Comparison of ENCODE assay signal across 8 mouse cellular contexts in genomic region chr13:93144336-93145167, GRCm38 (mm10). TPM values are rescaled to one million over a fixed set of nuclear protein-coding genes. Genes with fewer than 3 reads are reported as not detected.
DNase-seq lines count a peak whose midpoint lies in the region; ATAC-seq and TF ChIP-seq lines count a peak whose summit lies in the region.

Cmya5 (minus strand) TSS chr13:93144724.

- WGBS in forebrain, embryonic 16.5 days: under 1% methylated on average over 40 of the region's 45 CpGs
- 4% methylated on average over 45 of the region's 45 CpGs for WGBS in large intestine, adult 2 months
- WGBS in liver, embryonic 15.5 days (ENCODE audit: insufficient replicate concordance): 11% methylated on average over 45 of the region's 45 CpGs
- WGBS in neural tube, embryonic 11.5 days: 2% methylated on average over 45 of the region's 45 CpGs

- peaks cover 12% of the 10 kb centered on the region for H3K27me3 ChIP-seq in E14TG2a.4 (ENCODE audit: insufficient read depth, low read length)
- no peaks in the 10 kb centered on the region for H3K27me3 ChIP-seq in forebrain, embryonic 16.5 days (replicated peaks; ENCODE audit: control insufficient read depth, insufficient read depth, low read length)
- no peaks in the 10 kb centered on the region for H3K27me3 ChIP-seq in liver, embryonic 15.5 days
- H3K27me3 ChIP-seq in neural tube, embryonic 11.5 days (ENCODE audit: control insufficient read depth, insufficient read depth, low read length): no peaks in the 10 kb centered on the region
- H3K27me3 ChIP-seq in testis, adult 2 months (ENCODE audit: control insufficient read depth, insufficient read depth, low read length): no peaks in the 10 kb centered on the region

- no peak within 1 kb of the TSS for H3K27ac ChIP-seq in forebrain, embryonic 16.5 days (ENCODE audit: low read length)
- H3K27ac ChIP-seq in liver, embryonic 15.5 days (replicated peaks): no peak within 1 kb of the TSS
- no peak within 1 kb of the TSS for H3K27ac ChIP-seq in neural tube, embryonic 11.5 days (ENCODE audit: low read depth, low read length)
- H3K27ac ChIP-seq in testis, adult 2 months (ENCODE audit: control insufficient read depth, insufficient read depth, low read depth, low read length): no peak within 1 kb of the TSS

- no peaks in the 10 kb centered on the region; the same call in 1 of the 2 replicates for H3K9me3 ChIP-seq in E14TG2a.4 (ENCODE audit: low read length)
- H3K9me3 ChIP-seq in forebrain, embryonic 16.5 days (ENCODE audit: control insufficient read depth, low read length): no peaks in the 10 kb centered on the region
- H3K9me3 ChIP-seq in liver, embryonic 15.5 days (replicated peaks): no peaks in the 10 kb centered on the region
- H3K9me3 ChIP-seq in neural tube, embryonic 11.5 days (ENCODE audit: control insufficient read depth, low read length): no peaks in the 10 kb centered on the region

- peak; percentile 86 for ATAC-seq in forebrain, embryonic 16.5 days
- peak; percentile 52; the same call in 1 of the 2 replicates for ATAC-seq in liver, embryonic 15.5 days (ENCODE audit: insufficient read depth)
- ATAC-seq in neural tube, embryonic 11.5 days (ENCODE audit: insufficient read depth, low FRiP score, low TSS enrichment): peak; percentile 76

- intact Hi-C loops in heart, postnatal 14 days (cut with DNase I): loop anchor here (1.0 to 10.0 kb wide), 2 partner anchors 160 to 393 kb away; no protein-coding TSS in a partner anchor

- peak; percentile 66 for DNase-seq in cerebellum, adult 8-10 months
- peak; percentile 91 to 95 for DNase-seq in heart, postnatal 14 days
- peak; percentile 50 for DNase-seq in large intestine, adult 2 months (ENCODE audit: low read depth, low spot score)
- peak; percentile 65 for DNase-seq in neural tube, embryonic 11.5 days (ENCODE audit: low spot score)

- no peak for TF ChIP-seq CTCF in E14TG2a.4 (conservative IDR thresholded peaks at IDR 0.05; ENCODE audit: low read length)
- TF ChIP-seq CTCF in testis, adult 2 months (IDR thresholded peaks at IDR 0.05; ENCODE audit: control insufficient read depth, insufficient read depth, insufficient replicate concordance, low read depth, low read length): no peak

- H3K4me2 ChIP-seq in forebrain, embryonic 16.5 days (ENCODE audit: low read length): peak within 1 kb of the TSS; percentile 87
- peak within 1 kb of the TSS; percentile 70 for H3K4me2 ChIP-seq in liver, embryonic 15.5 days
- H3K4me2 ChIP-seq in neural tube, embryonic 11.5 days (ENCODE audit: low read depth): peak within 1 kb of the TSS; percentile 66

- TF ChIP-seq POLR2A in testis, adult 2 months (IDR thresholded peaks at IDR 0.05; ENCODE audit: control insufficient read depth, low read depth, low read length): no peak

- H3K4me3 ChIP-seq in E14TG2a.4 (replicated peaks; ENCODE audit: low read length): peak within 1 kb of the TSS; percentile 79
- H3K4me3 ChIP-seq in forebrain, embryonic 16.5 days (replicated peaks; ENCODE audit: low read length): peak within 1 kb of the TSS; percentile 51
- peak within 1 kb of the TSS; percentile 48 for H3K4me3 ChIP-seq in liver, embryonic 15.5 days (replicated peaks)
- H3K4me3 ChIP-seq in neural tube, embryonic 11.5 days (ENCODE audit: low read depth, low read length): peak within 1 kb of the TSS; percentile 28
- H3K4me3 ChIP-seq in testis, adult 2 months (ENCODE audit: control insufficient read depth, low read depth, low read length): peak within 1 kb of the TSS; percentile 78

- peak within 1 kb of the TSS; percentile 59 for H3K9ac ChIP-seq in forebrain, embryonic 16.5 days (replicated peaks; ENCODE audit: low read depth, low read length)
- 0 out of 2 replicates have a peak within 1 kb of the TSS, but pooled peaks have one; percentile 11 for H3K9ac ChIP-seq in liver, embryonic 15.5 days
- peak within 1 kb of the TSS; percentile 64 for H3K9ac ChIP-seq in neural tube, embryonic 11.5 days (ENCODE audit: low read length)

- H3K36me3 ChIP-seq in E14TG2a.4 (ENCODE audit: insufficient read depth, low read length): peaks cover 17% of the 10 kb centered on the region
- H3K36me3 ChIP-seq in forebrain, embryonic 16.5 days (ENCODE audit: control insufficient read depth, insufficient read depth): no peaks in the 10 kb centered on the region
- peaks cover 16% of the 10 kb centered on the region; the same call in 1 of the 2 replicates for H3K36me3 ChIP-seq in liver, embryonic 15.5 days (replicated peaks)
- 0 out of 2 replicates have a peak, but pooled peaks cover 2% of the 10 kb centered on the region for H3K36me3 ChIP-seq in neural tube, embryonic 11.5 days (ENCODE audit: control insufficient read depth, insufficient read depth, low read length)
- H3K36me3 ChIP-seq in testis, adult 2 months (ENCODE audit: control insufficient read depth, insufficient read depth, low read length): no peaks in the 10 kb centered on the region

- H3K4me1 ChIP-seq in E14TG2a.4 (replicated peaks; ENCODE audit: low read depth, low read length): peaks cover 12% of the 10 kb centered on the region
- peaks cover 14% of the 10 kb centered on the region for H3K4me1 ChIP-seq in forebrain, embryonic 16.5 days (replicated peaks; ENCODE audit: control insufficient read depth, insufficient read depth, low read length)
- peaks cover 8% of the 10 kb centered on the region for H3K4me1 ChIP-seq in liver, embryonic 15.5 days (replicated peaks)
- H3K4me1 ChIP-seq in neural tube, embryonic 11.5 days (ENCODE audit: control insufficient read depth, insufficient read depth, low read length): 0 out of 2 replicates have a peak, but pooled peaks cover 4% of the 10 kb centered on the region
- peaks cover 6% of the 10 kb centered on the region for H3K4me1 ChIP-seq in testis, adult 2 months (ENCODE audit: control insufficient read depth, insufficient read depth, low read length)

RNA-seq across cellular contexts. Expression of gene Cmya5, which starts in this region (rescaled TPM):
- polyA plus RNA-seq in forebrain, embryonic 16.5 days (2015; fragmentation: Nextera tagmentation; extraction: Ambion mirVana): 0.19 and 0.20 TPM in 2 replicates
- total RNA-seq in heart, postnatal 14 days (2021): 100 to 1,000 TPM; 179 to 186 TPM
- polyA plus RNA-seq in large intestine, adult 2 months (2012; rRNA removed): 0.06 and 0.10 TPM in 2 replicates
- 0.07 and 0.12 TPM in 2 replicates for polyA plus RNA-seq in liver, embryonic 15.5 days (2015; fragmentation: Nextera tagmentation; extraction: Ambion mirVana)
- 0.05 and 0.13 TPM in 2 replicates for polyA plus RNA-seq in neural tube, embryonic 11.5 days (2014; fragmentation: Nextera tagmentation; extraction: Ambion mirVana)
- 0.02 and 0.24 TPM in 2 replicates for polyA plus RNA-seq in testis, adult 2 months (2012; rRNA removed)

Comparison
In these comparisons a context has a peak if more than half of its experiments do, and no peak if none do; other contexts are left out.
1. Peak in ATAC-seq, H3K4me3 ChIP-seq, H3K9ac ChIP-seq and H3K4me2 ChIP-seq in forebrain, embryonic 16.5 days; RNA of the gene not detected or under 1 TPM.
2. Peak in DNase-seq in large intestine, adult 2 months; RNA of the gene not detected or under 1 TPM.
3. Peak in ATAC-seq, H3K4me3 ChIP-seq, H3K9ac ChIP-seq and H3K4me2 ChIP-seq in liver, embryonic 15.5 days; RNA of the gene not detected or under 1 TPM.
4. Peak in DNase-seq, ATAC-seq, H3K4me3 ChIP-seq, H3K9ac ChIP-seq and H3K4me2 ChIP-seq in neural tube, embryonic 11.5 days; RNA of the gene not detected or under 1 TPM.
5. H3K4me3 ChIP-seq: peak in every context shown above with its lines; median percentile 79 in E14TG2a.4; 78 in testis, adult 2 months; 51 in forebrain, embryonic 16.5 days; 48 in liver, embryonic 15.5 days; 28 in neural tube, embryonic 11.5 days.
6. H3K9ac ChIP-seq: peak in every context shown above with its lines; median percentile 64 in neural tube, embryonic 11.5 days; 59 in forebrain, embryonic 16.5 days; 11 in liver, embryonic 15.5 days.